Mouse (Mus musculus) lung, adult 18-20 months (tissue): ENCODE measurements around the gene Aspscr1.

Experiments
- DNase-seq, 2 experiments: peaks; one replicate each; pipeline ENCODE4 v3.0.0; 2022; ENCODE audit warnings: mixed read lengths in 2 of 2

The Aspscr1 gene

GRCm38 (mm10) chr11:120672687-120673593, at the start of gene Aspscr1:
TSS of gene Aspscr1 (plus strand) at chr11:120672973.
- DNase-seq, result peak; percentile 95 to 96

- peak; percentile 65 to 75 for DNase-seq
Measured at GRCm38 (mm10) chr11:120623961-120624679, 48.7 kb upstream of the Aspscr1 start.

- peak; percentile 86 to 88 for DNase-seq
Measured at GRCm38 (mm10) chr11:120624680-120625111, 48.1 kb upstream of the Aspscr1 start.

GRCm38 (mm10) chr11:120625152-120625775, 47.5 kb upstream of the Aspscr1 start, which contains the start of gene Sirt7:
TSS of gene Sirt7 (minus strand) at chr11:120625240.
- no peak for DNase-seq

GRCm38 (mm10) chr11:120626785-120627467, 45.8 kb upstream of the Aspscr1 start:
- no peak for DNase-seq

GRCm38 (mm10) chr11:120627468-120628300, 45.1 kb upstream of the Aspscr1 start:
- no peak for DNase-seq

- DNase-seq, result no peak
Measured at GRCm38 (mm10) chr11:120628601-120629340, 44.0 kb upstream of the Aspscr1 start.

GRCm38 (mm10) chr11:120629341-120629730, 43.4 kb upstream of the Aspscr1 start:
- DNase-seq, result peak; percentile 56 to 61

- peak; percentile 45 to 48 for DNase-seq
Measured at GRCm38 (mm10) chr11:120629911-120630310, 42.9 kb upstream of the Aspscr1 start.

- DNase-seq, result peak; percentile 69 to 82
Measured at GRCm38 (mm10) chr11:120630401-120630871, 42.3 kb upstream of the Aspscr1 start.

GRCm38 (mm10) chr11:120630881-120631725, 41.7 kb upstream of the Aspscr1 start:
- DNase-seq, result no peak

GRCm38 (mm10) chr11:120631726-120632448, 40.9 kb upstream of the Aspscr1 start:
- no peak for DNase-seq

- DNase-seq, result peak; percentile 84 to 86
Measured at GRCm38 (mm10) chr11:120632559-120633519, 39.9 kb upstream of the Aspscr1 start.

- DNase-seq, result peak; percentile 94 to 95
Measured at GRCm38 (mm10) chr11:120633520-120634343, 39.0 kb upstream of the Aspscr1 start, which contains the start of gene Mafg. TSS of gene Mafg (minus strand) at chr11:120633600.

- no peak for DNase-seq
Measured at GRCm38 (mm10) chr11:120634810-120635209, 38.0 kb upstream of the Aspscr1 start.

- no peak for DNase-seq
Measured at GRCm38 (mm10) chr11:120641255-120641654, 31.5 kb upstream of the Aspscr1 start.

- DNase-seq, result no peak
Measured at GRCm38 (mm10) chr11:120641869-120642268, 30.9 kb upstream of the Aspscr1 start.
